Mouse (Mus musculus): ENCODE measurements at regions not wholly inside any gene's neighbourhood (a gene's known extent, or its start where the extent isn't known, plus 50 kb on each side); places are given as distances from the start of the nearest gene placed in this dataset.
A peak's percentile ranks its signal among the peaks of the same experiment; 100 is the strongest.

GRCm38 (mm10) chr12:56275556-56276242 is 70.0 kb downstream of the Mbip start:
- peak; percentile 18 for DNase-seq (ENCODE audit: low spot score in 2 of 2)

- DNase-seq (ENCODE audit: low spot score in 2 of 2) = no peak
These were observed 80.6 kb downstream of the Mbip start for GRCm38 (mm10) chr12:56265049-56265448.

- DNase-seq (ENCODE audit: low spot score in 2 of 2) = no peak
These were observed 84.2 kb downstream of the Mbip start for GRCm38 (mm10) chr12:56261471-56261870.

GRCm38 (mm10) chr12:56258401-56259050 is 87.2 kb downstream of the Mbip start:
- DNase-seq (ENCODE audit: low spot score in 2 of 2) = peak; percentile 15

- no peak for DNase-seq (ENCODE audit: low spot score in 2 of 2)
These were observed 89.3 kb downstream of the Mbip start for GRCm38 (mm10) chr12:56256243-56256881.

DNA sequence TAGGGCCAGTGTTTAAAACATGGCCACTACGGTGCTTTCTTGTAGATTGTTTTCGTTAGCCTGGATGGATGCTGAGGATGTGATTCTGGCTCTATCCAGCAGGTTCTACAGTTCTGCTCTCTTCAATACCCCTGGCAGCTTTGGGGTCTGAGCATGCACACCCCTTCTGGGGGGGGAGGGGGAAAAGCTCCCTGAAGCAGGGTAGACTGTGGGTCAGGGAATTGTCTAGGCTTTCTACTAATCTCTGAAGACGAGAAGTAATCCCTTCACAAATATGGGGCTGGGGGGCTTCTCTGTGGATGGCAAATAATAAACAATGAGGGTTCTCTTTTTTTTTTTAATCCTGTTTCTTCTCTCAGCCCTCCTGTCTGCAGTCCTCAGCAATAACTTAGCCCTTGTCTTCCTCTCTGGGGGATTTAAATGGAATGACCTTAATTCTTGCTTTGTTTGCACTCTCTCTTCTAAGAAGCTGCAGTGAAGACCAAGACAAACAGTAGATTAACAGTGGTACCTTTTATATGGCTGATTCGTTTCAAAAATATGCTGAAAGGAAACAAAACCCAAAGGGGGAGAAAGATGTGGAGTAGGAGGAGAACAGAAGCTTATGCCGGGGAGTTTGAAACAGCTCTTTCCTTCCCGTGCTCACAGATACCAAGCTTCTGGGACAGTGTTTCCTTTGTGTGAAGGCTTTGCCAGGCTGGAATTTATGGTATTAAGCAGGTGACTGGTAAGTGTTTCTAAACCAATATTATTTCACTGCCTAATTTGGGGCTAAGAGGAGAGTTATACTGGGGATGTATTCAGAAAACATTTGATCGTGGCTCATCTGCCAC is 92.9 kb downstream of the Mbip start:
- no peak for DNase-seq (ENCODE audit: low spot score in 2 of 2)

GRCm38 (mm10) chr12:56250262-56250661 is 95.4 kb downstream of the Mbip start:
- DNase-seq (ENCODE audit: low spot score in 2 of 2) = no peak

DNA sequence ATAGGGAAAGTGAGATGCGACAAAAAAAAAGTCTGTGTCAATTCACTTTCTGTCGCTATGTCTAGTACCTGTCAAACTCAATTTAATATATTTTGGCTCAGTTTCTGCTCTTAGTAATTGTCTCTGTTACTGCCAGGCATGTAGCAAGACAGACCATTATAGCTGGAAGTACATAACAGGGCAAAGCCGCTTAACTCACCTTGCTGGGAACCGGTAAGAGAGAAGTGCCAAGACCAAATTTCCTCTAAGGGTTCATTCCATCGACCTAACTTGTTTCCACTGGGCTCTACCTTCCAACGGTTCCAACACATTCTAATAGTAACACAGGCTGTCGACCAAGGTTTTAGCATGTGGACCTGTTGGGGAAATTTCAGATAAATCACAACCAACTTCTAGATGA is 99.3 kb downstream of the Mbip start:
- DNase-seq (ENCODE audit: low spot score in 2 of 2) = no peak

GRCm38 (mm10) chr12:56242803-56243202 is 102.9 kb downstream of the Mbip start:
- no peak for DNase-seq (ENCODE audit: low spot score in 2 of 2)

DNA sequence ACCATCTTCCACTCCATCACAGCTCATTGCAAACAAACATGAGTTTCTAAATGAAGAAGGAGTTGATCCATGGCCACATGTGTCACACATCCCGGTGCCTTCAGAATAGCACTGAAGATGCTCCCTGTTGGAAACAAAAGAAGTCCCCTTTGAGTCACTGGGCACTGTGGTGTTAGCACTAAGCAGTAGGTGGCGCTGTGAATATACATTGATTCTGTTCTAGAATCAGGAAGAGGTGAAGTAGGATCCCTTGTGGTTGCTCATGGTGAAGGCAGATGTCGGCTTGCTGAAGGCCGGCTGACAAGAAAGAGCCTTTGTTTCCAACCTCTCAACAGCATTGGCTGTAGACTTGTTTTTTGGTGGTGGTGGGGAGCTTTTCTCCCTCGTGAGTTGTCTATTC is 104.0 kb downstream of the Mbip start:
- peak; percentile 38 to 48 for DNase-seq (ENCODE audit: low spot score in 2 of 2)

DNA sequence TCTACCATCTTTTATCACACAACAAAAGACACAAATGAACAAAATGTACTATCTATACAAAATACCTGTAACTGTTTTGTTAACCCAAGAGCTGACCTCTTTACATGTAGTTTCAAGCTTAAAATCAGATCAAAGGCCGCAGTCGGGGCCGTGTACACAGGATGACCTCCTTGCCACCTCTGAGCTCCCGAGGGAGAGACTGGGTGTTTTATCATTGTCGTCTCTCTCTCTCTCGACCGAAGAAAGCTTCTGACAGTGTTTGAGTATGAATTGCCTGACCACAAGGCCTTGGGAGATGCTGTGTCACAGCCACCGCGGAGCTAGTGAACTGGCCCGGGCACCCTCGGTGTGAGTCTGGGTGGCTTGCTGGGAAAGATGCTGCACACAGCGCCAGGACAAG is 105.5 kb downstream of the Mbip start:
- DNase-seq (ENCODE audit: low spot score in 2 of 2) = no peak

DNA sequence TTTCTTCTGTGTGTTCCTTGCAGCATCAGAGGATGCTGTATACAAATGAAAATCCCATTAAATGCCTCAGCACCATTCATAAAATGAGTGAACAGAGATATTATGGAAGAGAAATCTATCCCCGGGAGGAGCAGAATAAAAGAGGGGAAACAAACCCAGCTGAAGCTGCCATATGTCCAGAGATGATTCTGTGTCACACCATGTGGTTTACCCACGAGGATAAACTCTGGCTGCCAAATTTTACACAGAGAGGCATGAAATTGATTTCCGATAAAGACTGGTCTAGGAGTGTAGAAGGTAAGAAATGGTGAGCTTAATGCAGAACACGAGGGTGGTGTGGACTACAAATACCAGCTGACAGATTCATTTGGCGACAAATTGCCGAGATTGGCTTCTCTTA is 111.1 kb downstream of the Mbip start:
- DNase-seq (ENCODE audit: low spot score in 2 of 2) = peak; percentile 16 to 33

DNA sequence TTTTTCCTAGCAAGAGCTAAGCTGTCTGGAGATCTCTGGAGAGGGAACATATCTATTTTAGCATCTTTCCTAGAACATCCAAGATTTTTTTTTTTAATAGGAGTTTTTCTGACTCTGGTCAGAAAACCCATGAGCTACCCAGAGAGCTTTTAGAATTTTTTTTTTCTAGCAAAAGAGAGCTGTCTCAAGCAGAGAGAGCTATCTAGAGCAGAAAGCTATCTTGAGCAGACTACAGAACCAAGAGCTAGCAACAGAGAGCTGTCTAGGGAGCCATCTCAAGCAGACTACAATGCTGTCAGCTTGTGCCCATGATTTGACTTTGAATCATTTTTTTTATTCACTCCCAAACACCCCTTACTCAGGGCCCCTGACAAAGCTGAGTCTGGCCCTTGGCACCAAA is 112.5 kb downstream of the Mbip start:
- no peak for DNase-seq (ENCODE audit: low spot score in 2 of 2)

DNA sequence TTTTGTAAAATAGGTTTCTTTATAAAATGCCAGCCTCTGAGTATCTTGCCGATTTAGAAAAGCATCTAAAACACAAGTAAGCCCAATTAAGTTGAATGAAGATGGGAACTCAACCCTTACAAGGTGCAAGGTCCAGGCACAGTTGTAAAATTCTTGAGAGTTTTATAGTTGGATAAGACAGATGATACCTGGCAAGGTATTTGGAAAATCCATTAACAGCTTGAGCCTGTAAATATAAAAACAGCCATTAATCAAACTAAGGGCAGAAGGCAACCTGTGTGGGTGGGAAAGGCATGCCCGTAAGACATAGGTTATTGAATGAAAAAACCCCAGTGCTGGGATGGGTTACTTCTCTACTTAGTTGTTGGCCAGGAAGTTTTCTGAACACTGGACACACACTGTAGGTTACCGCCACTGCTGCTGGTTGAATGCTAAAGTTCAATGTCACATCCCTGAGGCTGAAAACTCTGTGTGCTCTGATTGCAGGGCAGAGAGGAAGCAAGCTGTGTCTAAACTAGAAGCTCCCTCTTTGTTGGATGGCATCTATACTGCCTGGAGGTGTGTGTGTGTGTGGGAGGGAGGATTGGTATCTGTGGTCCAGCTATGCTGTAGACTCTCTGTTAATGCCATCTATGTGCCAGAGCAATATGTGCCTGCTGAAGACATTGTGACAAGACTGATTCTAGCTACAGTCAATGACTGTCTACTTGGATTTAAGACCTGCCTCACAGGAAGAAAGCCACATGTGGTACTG is 121.4 kb downstream of the Mbip start:
- no peak for DNase-seq (ENCODE audit: low spot score in 2 of 2)

GRCm38 (mm10) chr12:56193524-56193923 is 152.2 kb downstream of the Mbip start:
- DNase-seq (ENCODE audit: low spot score in 2 of 2) = no peak

DNA sequence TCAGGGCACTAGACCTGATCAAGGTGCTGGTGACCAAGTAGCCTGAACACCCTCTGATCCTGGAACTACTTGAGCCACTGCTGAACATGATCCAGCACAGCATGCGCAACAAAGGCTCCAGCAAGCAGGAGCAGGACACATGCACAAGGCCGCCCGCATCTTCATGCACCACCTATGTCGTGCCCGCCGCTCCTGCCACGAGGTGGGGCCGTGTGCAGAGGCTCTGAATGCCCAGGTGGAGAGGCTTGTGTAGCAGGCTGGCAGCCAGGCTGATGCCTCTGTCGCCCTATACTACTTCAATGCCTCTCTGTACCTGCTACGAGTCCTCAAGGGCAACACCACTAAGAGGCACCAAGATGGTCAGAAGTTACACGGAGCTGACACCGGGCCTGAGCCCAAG is 156.1 kb downstream of the Mbip start:
- DNase-seq (ENCODE audit: low spot score in 2 of 2) = no peak

GRCm38 (mm10) chr12:56160736-56161135 is 185.0 kb downstream of the Mbip start:
- no peak for DNase-seq (ENCODE audit: low spot score in 2 of 2)

GRCm38 (mm10) chr12:56144359-56144758 is 201.3 kb downstream of the Mbip start:
- DNase-seq (ENCODE audit: low spot score in 2 of 2) = no peak

- DNase-seq (ENCODE audit: low spot score in 2 of 2) = no peak
These were observed 201.9 kb downstream of the Mbip start for GRCm38 (mm10) chr12:56143789-56144188.

- DNase-seq (ENCODE audit: low spot score in 2 of 2) = no peak
These were observed 231.2 kb downstream of the Mbip start for GRCm38 (mm10) chr12:56114446-56114845.

GRCm38 (mm10) chr12:56081406-56081805 is 245.3 kb downstream of the Brms1l start:
- DNase-seq (ENCODE audit: low spot score in 2 of 2) = no peak
